Mouse (Mus musculus): Measurements from ENCODE around the gene Tgfbr3. TPM values are rescaled to one million over a fixed set of nuclear protein-coding genes. Genes with fewer than 3 reads are reported as not detected.

Gene Tgfbr3
- polyA plus RNA-seq, 1 experiment, result 7.5 TPM

DNA sequence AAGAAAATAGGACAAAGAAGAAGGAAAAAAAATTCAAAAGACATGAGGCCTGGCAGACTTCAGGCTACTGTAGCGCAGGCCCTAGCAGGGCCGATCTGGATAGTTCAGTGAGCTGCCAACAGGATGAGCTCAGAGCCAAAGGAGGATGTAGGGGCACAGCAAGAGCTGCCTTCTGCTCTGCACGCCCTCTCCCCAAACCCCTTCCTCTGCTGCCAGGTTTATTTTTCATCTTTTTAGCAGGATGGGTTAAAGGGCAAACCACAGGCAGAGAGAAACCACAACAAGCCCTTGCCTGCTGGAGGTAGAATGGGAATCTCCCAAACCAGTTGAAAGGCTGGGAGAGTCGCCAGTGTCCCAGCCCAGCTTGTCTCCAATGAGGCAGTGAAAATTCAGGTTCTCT lies 10.2 kb downstream of the Tgfbr3 start:
- Histone ChIP-seq H3K4me1 (ENCODE audit: control insufficient read depth, insufficient read depth, insufficient read length, low read length) (no peaks in the 10 kb centered on the region), H3K27ac (ENCODE audit: insufficient read depth, low read depth, low read length) (no peak overlapping the region), H3K36me3 (ENCODE audit: control insufficient read depth, insufficient read depth, low read length) (no peaks in the 10 kb centered on the region), H3K27me3 (ENCODE audit: control insufficient read depth, insufficient read depth, low read length) (no peaks in the 10 kb centered on the region), H3K4me3 (ENCODE audit: low read depth, low read length) (no peak overlapping the region)
- WGBS, result 78% methylated on average over 4 of the region's 4 CpGs
- no peak for TF ChIP-seq CTCF (IDR thresholded peaks at IDR 0.05; ENCODE audit: extremely low read depth, insufficient read length, insufficient replicate concordance, low read depth, low read length)
- TF ChIP-seq POLR2A (IDR thresholded peaks at IDR 0.05; ENCODE audit: low read depth, low read length), result no peak

DNA sequence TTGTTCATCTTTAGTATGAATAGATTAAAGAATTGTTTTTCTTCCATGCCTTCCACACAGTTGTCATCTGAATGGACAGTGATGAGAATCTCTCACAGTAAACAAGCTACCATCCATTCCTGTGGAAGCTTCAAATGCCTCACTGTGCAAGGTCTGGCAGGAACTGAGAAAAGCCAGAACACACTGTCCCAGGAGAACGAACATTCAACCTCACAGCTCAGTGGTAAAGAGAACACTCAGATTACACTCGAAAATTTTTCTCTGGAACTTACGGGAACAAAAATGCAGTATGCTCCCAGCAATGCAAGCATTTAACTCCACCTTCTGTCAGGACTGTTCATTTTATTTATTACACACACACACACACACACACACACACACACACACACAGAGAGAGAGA lies 13.2 kb downstream of the Tgfbr3 start:
- Histone ChIP-seq H3K4me1 (ENCODE audit: control insufficient read depth, insufficient read depth, insufficient read length, low read length) (peaks cover 7% of the 10 kb centered on the region; the same call in 1 of the 2 replicates), H3K27ac (ENCODE audit: insufficient read depth, low read depth, low read length) (no peak overlapping the region), H3K4me3 (ENCODE audit: low read depth, low read length) (no peak overlapping the region), H3K36me3 (ENCODE audit: control insufficient read depth, insufficient read depth, low read length) (no peaks in the 10 kb centered on the region), H3K27me3 (ENCODE audit: control insufficient read depth, insufficient read depth, low read length) (no peaks in the 10 kb centered on the region)
- TF ChIP-seq POLR2A (IDR thresholded peaks at IDR 0.05; ENCODE audit: low read depth, low read length) (no peak), CTCF (IDR thresholded peaks at IDR 0.05; ENCODE audit: extremely low read depth, insufficient read length, insufficient replicate concordance, low read depth, low read length) (no peak)
- 72% methylated on average over 3 of the region's 3 CpGs for WGBS

- 23% methylated on average over 11 of the region's 11 CpGs for WGBS
- peaks cover 7% of the 10 kb centered on the region; the same call in 1 of the 2 replicates for H3K4me1 ChIP-seq (ENCODE audit: control insufficient read depth, insufficient read depth, insufficient read length, low read length)
These were observed 17.0 kb downstream of the Tgfbr3 start for GRCm38 (mm10) chr5:107272252-107273028.

DNA sequence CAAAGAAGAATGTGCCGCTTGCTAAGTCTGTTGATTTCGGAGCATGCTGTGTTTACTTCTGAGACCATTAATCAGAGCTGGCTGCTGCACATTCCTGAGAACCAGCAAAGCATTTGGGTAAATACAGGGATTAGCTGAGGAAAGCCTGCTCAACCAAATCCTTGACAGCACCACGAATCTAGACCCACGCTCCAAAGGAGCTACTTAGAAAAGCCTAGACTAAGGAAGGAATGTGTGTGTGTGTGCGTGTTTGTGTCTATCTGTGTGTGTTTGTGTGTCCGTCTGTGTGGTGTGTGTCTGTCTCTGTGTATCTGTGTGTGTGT lies 20.5 kb downstream of the Tgfbr3 start:
- 67% methylated on average over 6 of the region's 6 CpGs for WGBS
- Histone ChIP-seq H3K4me3 (ENCODE audit: low read depth, low read length) (no peak overlapping the region), H3K27me3 (ENCODE audit: control insufficient read depth, insufficient read depth, low read length) (no peaks in the 10 kb centered on the region), H3K4me1 (ENCODE audit: control insufficient read depth, insufficient read depth, insufficient read length, low read length) (peaks cover 7% of the 10 kb centered on the region; the same call in 1 of the 2 replicates), H3K36me3 (ENCODE audit: control insufficient read depth, insufficient read depth, low read length) (no peaks in the 10 kb centered on the region), H3K27ac (ENCODE audit: insufficient read depth, low read depth, low read length) (no peak overlapping the region)
- no peak for TF ChIP-seq CTCF (IDR thresholded peaks at IDR 0.05; ENCODE audit: extremely low read depth, insufficient read length, insufficient replicate concordance, low read depth, low read length)
- TF ChIP-seq POLR2A (IDR thresholded peaks at IDR 0.05; ENCODE audit: low read depth, low read length), result no peak

More at GRCm38 (mm10) chr5:107272252-107273028, 17.0 kb downstream of the Tgfbr3 start:
- no peaks in the 10 kb centered on the region for H3K36me3 ChIP-seq (ENCODE audit: control insufficient read depth, insufficient read depth, low read length)
- TF ChIP-seq CTCF (IDR thresholded peaks at IDR 0.05; ENCODE audit: extremely low read depth, insufficient read length, insufficient replicate concordance, low read depth, low read length) (no peak), POLR2A (IDR thresholded peaks at IDR 0.05; ENCODE audit: low read depth, low read length) (no peak)
- H3K27me3 ChIP-seq (ENCODE audit: control insufficient read depth, insufficient read depth, low read length), result no peaks in the 10 kb centered on the region
- H3K27ac ChIP-seq (ENCODE audit: insufficient read depth, low read depth, low read length), result no peak overlapping the region
- H3K4me3 ChIP-seq (ENCODE audit: low read depth, low read length), result no peak overlapping the region

DNA sequence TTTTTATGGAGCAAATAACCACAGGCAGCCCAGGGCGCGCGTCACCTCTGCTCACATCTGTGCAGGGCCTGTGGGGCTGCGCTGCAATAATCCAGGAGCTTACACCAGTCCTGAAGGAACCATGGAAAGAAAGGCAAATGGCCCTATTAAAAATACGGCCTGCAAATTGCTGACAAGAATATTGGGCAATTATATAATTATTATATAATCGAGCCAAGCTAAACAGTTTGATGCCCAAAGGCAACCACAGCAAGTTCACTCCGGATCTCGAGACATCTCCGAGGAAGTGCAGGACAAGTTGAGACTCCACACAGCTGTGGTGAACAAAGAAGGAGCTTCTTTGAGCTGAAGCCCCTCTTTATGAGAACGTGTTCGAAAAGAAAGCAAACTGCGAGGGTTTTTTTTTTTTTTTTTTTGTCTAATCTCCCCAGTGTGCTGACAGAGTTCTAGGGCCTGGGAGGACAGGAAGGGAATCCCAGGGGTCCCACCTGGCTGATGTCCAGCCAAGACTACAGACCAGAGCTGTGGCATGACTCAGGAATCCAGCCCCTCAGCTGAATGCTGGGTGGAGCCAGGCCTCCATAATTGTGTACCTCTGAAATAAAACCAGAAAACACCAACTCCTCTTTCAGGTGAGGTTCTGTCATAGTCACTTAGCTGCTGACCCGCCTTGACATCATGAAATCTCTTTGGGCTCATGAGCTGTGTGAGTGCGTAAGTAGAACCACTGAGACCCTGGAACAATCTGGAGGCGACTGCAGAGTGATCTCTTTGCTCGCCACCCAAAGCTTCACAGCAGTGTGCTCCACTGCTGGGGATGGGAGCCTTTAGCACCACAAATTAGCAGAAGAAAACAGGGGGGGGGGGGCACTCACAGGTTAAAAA lies 21.1 kb downstream of the Tgfbr3 start:
- Histone ChIP-seq H3K4me1 (ENCODE audit: control insufficient read depth, insufficient read depth, insufficient read length, low read length) (peaks cover 7% of the 10 kb centered on the region; the same call in 1 of the 2 replicates), H3K4me3 (ENCODE audit: low read depth, low read length) (no peak overlapping the region), H3K36me3 (ENCODE audit: control insufficient read depth, insufficient read depth, low read length) (no peaks in the 10 kb centered on the region), H3K27ac (ENCODE audit: insufficient read depth, low read depth, low read length) (no peak overlapping the region), H3K27me3 (ENCODE audit: control insufficient read depth, insufficient read depth, low read length) (no peaks in the 10 kb centered on the region)
- no peak for TF ChIP-seq CTCF (IDR thresholded peaks at IDR 0.05; ENCODE audit: extremely low read depth, insufficient read length, insufficient replicate concordance, low read depth, low read length)
- TF ChIP-seq POLR2A (IDR thresholded peaks at IDR 0.05; ENCODE audit: low read depth, low read length), result no peak
- WGBS, result 74% methylated on average over 16 of the region's 16 CpGs

DNA sequence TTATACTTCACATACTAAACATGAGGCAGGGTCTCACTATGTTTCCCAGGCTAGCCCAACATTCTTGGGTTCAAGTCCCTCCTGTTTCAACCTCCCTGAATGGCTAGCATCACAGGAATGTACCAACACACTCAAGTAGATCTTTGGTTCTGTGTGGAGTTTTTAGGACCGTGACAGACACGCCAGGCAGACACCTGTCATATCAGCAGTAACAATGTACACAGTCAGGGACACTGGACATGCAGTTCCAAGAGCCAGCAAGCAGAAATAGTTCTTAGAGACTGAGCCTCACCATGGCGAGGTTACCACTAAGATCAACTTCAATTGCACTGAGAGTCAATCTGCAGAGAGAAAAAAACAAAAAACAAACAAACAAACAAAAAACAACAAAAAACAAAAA lies 22.9 kb downstream of the Tgfbr3 start:
- H3K27ac ChIP-seq (ENCODE audit: insufficient read depth, low read depth, low read length), result no peak overlapping the region
- H3K27me3 ChIP-seq (ENCODE audit: control insufficient read depth, insufficient read depth, low read length), result no peaks in the 10 kb centered on the region
- 65% methylated on average over 3 of the region's 3 CpGs for WGBS
- no peaks in the 10 kb centered on the region for H3K36me3 ChIP-seq (ENCODE audit: control insufficient read depth, insufficient read depth, low read length)
- H3K4me1 ChIP-seq (ENCODE audit: control insufficient read depth, insufficient read depth, insufficient read length, low read length), result no peaks in the 10 kb centered on the region; the same call in 1 of the 2 replicates
- TF ChIP-seq CTCF (IDR thresholded peaks at IDR 0.05; ENCODE audit: extremely low read depth, insufficient read length, insufficient replicate concordance, low read depth, low read length) (no peak), POLR2A (IDR thresholded peaks at IDR 0.05; ENCODE audit: low read depth, low read length) (no peak)
- no peak overlapping the region for H3K4me3 ChIP-seq (ENCODE audit: low read depth, low read length)

Measured in small intestine, adult 2 months (tissue).